Mouse (Mus musculus) stomach, adult 2 months (tissue): Measurements from ENCODE around the gene Cryba1. TPM values are rescaled to one million over a fixed set of nuclear protein-coding genes. Genes with fewer than 3 reads are reported as not detected.

Source experiments
- polyA plus RNA-seq: library from polyadenylated mRNA; depleted of rRNA; stranded (reverse); fragments of >200 nt; gene quantifications from 2 replicates; pipeline ENCODE4 v1.2.3, GENCODE M21; 2012; rRNA removed

Cryba1 gene
- not detected in 2 replicates for polyA plus RNA-seq

GRCm38 (mm10) chr11:77725183-77725582 is at the start of gene Cryba1:
TSS of gene Cryba1 (minus strand) at chr11:77725283.

GRCm38 (mm10) chr11:77762783-77763672 is 37.9 kb upstream of the Cryba1 start, which contains the start of gene Myo18a:
TSS of gene Myo18a (plus strand) at chr11:77763246.

GRCm38 (mm10) chr11:77685383-77686265 is 39.5 kb downstream of the Cryba1 start, which contains the start of gene Nufip2:
TSS of gene Nufip2 (plus strand) at chr11:77686155.

Other genes starting within 250 kb of the Cryba1 start
- 16.4 and 19.9 TPM in 2 replicates for gene Ankrd13b, start 235.6 kb downstream of the Cryba1 start, polyA plus RNA-seq
- 39.0 and 39.7 TPM in 2 replicates for gene Git1, start 231.7 kb downstream of the Cryba1 start, polyA plus RNA-seq
- 0.57 and 1.5 TPM in 2 replicates for gene Abhd15, start 210.2 kb downstream of the Cryba1 start, polyA plus RNA-seq
- gene Trp53i13, start 209.3 kb downstream of the Cryba1 start, polyA plus RNA-seq: 13.9 and 21.6 TPM in 2 replicates
- not detected in 2 replicates for gene Gm10392, start 206.1 kb downstream of the Cryba1 start, polyA plus RNA-seq
- gene Taok1, start 117.5 kb downstream of the Cryba1 start, polyA plus RNA-seq: 0.57 and 0.80 TPM in 2 replicates
- gene Nufip2, start 39.1 kb downstream of the Cryba1 start, polyA plus RNA-seq: 3.7 and 4.9 TPM in 2 replicates
- 65.6 and 67.6 TPM in 2 replicates for gene Myo18a, start 38.0 kb upstream of the Cryba1 start, polyA plus RNA-seq
- not detected in 2 replicates for gene Gm10277, start 62.5 kb upstream of the Cryba1 start, polyA plus RNA-seq
- gene Pipox, start 168.8 kb upstream of the Cryba1 start, polyA plus RNA-seq: 0.37 and 0.39 TPM in 2 replicates
- gene Sez6, start 205.5 kb upstream of the Cryba1 start, polyA plus RNA-seq: 1.1 and 1.7 TPM in 2 replicates